Mouse (Mus musculus): ENCODE data around the gene Ndufv1.

Gene Ndufv1

GRCm38 (mm10) chr19:4001752-4002151 lies 10.9 kb downstream of the Ndufv1 start:
- DNase-seq (ENCODE audit: low spot score): no peak

- DNase-seq (ENCODE audit: low spot score): no peak
Observed at GRCm38 (mm10) chr19:4000949-4001525, 11.6 kb downstream of the Ndufv1 start.

- DNase-seq (ENCODE audit: low spot score): peak; percentile 98
Observed at GRCm38 (mm10) chr19:4000119-4000900, 12.3 kb downstream of the Ndufv1 start, which contains the start of the genes Nudt8 and Gm49405. TSS of gene Nudt8 (plus strand) at chr19:4000580. TSS of gene Gm49405 (plus strand) at chr19:4000626.

- DNase-seq (ENCODE audit: low spot score): no peak
Observed at GRCm38 (mm10) chr19:3999121-3999730, 13.4 kb downstream of the Ndufv1 start.

GRCm38 (mm10) chr19:3998335-3998734 lies 14.3 kb downstream of the Ndufv1 start:
- no peak for DNase-seq (ENCODE audit: low spot score)

DNA sequence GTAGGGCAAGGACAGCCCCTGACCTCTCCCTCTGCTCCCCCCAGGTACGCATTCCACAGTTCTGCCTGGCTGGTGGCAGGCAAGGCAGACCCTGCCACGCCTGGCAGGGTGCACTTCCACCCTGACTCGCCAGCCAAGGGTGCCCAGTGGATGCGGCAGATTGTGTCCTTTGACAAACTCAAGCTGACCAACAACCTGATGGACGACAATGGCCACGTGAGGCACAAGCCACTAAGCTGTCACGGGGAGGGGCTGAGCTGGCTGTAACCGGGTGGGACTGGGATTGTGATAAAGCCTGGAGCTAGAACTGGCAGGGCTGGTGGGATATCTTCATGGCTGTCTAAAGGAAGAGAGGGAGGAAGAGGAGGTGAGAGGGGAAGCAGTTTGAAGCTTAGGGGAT lies 15.4 kb downstream of the Ndufv1 start:
- DNase-seq (ENCODE audit: low spot score): no peak

DNA sequence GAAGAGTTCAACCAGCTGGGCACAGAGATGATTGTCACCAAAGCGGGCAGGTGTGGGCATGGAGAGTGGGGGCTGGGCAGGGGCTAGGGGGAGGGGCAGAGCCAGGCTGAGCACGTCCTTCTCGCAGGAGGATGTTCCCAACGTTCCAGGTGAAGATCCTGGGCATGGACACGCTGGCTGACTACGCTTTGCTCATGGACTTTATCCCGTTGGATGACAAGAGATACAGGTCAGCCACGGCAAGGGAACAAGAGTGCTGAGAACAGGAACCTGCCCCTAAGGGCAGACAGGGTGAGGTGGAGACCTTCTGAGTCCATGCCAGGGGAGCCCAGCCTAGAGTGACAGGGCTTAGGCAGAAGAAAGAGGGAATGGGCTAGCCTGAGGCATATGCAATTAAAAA lies 15.9 kb downstream of the Ndufv1 start:
- no peak for DNase-seq (ENCODE audit: low spot score)

DNA sequence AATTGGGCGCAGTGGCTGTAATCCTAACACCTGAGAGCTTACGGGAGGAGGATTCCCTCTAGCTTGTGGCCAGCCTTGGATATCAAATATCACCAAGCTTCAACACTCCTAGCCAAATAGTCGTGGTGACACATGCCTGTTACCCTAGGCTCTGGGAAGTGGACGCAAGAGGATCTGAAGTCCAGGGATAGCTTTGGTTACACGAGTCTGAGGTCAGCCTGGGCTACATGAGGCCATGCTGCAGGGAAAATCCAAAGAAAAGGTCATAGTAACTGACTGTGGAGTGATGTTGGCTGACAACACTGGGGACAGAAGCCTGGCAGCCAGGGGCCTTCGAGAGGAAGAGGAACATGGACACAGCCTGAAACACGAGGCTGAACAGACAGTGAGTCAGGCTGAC lies 16.5 kb downstream of the Ndufv1 start:
- no peak for DNase-seq (ENCODE audit: low spot score)

GRCm38 (mm10) chr19:3995505-3995904 lies 17.1 kb downstream of the Ndufv1 start:
- no peak for DNase-seq (ENCODE audit: low spot score)

DNA sequence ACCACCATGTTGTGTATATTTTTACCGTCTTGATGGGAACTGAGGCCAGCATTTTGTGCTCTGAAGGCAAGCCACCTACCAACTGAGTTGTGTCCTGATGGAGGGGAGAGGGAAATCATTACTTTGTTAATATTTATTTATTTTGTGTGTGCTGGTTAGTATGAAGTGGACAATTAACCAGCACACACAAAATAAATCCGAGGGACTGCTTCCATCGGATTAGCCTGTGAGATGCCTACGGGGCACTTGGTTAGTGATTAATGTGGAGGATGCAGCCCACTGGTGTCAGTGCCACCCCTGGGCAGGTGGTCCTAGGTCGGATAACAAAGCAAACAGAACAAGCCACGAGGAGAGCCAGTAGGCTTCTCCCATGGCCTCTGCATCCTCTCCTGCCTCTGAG lies 17.7 kb downstream of the Ndufv1 start:
- no peak for DNase-seq (ENCODE audit: low spot score)

- no peak for DNase-seq (ENCODE audit: low spot score)
Observed at GRCm38 (mm10) chr19:3992416-3992815, 20.2 kb downstream of the Ndufv1 start, which contains the start of gene Tbx10. TSS of gene Tbx10 (plus strand) at chr19:3992752.

DNA sequence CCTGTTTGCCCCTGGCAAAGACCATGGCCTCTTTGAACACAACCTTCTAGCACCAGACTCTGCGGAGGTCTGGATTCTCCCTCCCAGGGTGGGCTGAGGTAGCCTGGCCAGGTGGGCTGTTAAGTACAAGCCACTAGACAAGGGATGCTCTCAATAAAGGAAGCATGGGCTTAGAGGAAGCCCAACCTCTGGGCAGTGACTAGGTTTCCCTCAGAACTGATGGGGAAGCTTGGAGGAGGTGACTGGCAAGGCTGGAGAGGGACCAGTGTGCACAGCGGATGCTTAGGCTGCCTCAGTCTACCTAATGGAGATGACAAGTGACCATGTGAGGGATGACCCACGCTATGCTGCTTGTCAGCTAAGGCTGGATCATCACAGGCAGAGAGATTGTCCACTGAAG lies 20.6 kb downstream of the Ndufv1 start:
- DNase-seq (ENCODE audit: low spot score): no peak

GRCm38 (mm10) chr19:3991562-3991961 lies 21.0 kb downstream of the Ndufv1 start:
- no peak for DNase-seq (ENCODE audit: low spot score)

- no peak for DNase-seq (ENCODE audit: low spot score)
Observed at GRCm38 (mm10) chr19:3990804-3991203, 21.8 kb downstream of the Ndufv1 start.

DNA sequence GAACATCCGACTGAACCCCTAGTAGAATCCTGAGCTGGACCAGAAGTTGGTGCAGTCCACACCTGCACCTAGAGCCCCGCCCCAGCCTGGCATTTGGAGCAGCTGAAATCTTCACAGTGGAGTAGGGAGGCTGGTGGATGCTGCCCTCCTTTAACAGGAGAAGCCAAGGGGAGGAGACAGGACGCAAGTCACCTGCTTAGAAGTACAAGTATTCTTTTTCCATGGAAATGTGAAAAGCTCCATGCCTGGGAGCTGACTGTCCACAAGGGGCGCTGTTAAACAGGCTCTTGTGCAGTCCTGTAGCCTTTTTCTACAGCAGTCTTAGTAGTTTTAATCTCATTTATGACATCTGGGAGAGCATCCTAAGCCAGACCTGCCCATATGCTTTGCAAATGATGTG lies 23.9 kb downstream of the Ndufv1 start:
- DNase-seq (ENCODE audit: low spot score): no peak

GRCm38 (mm10) chr19:3988066-3988465 lies 24.5 kb downstream of the Ndufv1 start:
- no peak for DNase-seq (ENCODE audit: low spot score)

GRCm38 (mm10) chr19:3986334-3986733 lies 26.3 kb downstream of the Ndufv1 start, which contains the start of gene Acy3:
TSS of gene Acy3 (plus strand) at chr19:3986570.
- DNase-seq (ENCODE audit: low spot score): peak; percentile 53

- no peak for DNase-seq (ENCODE audit: low spot score)
Observed at GRCm38 (mm10) chr19:3985261-3985681, 27.3 kb downstream of the Ndufv1 start.

DNA sequence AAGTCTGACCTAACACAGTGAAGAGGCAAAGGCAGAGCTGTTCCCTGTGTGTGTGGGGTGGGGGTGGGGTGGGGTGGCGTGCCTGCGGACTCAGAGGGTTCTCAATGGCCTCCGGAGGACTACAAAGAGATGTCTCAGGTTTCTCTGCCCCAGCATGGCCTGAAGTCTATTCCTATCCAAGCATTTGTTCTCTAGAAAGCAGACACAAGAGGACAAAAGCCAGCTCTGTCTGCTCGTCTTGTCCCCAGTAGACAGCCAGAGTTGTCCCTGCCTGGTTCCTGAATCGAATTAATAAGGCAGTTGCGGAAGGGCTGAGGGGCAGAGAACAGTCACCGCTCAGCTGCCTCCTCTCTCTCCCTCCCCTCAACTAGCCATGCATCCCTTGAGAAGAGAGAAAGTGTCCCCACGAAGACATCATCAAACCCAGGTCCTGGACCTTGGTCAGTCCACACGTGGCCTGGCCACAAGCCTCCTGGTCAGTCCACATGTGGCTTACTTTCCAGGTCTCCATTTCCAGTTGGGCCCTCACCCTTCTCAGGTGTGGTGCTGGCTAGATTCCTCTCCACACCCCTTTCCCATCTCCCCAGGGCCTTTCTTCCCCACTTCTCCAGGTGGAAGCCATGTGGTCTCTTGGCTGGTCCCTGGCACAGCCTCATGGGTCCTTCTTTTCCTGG lies 28.9 kb downstream of the Ndufv1 start:
- DNase-seq (ENCODE audit: low spot score): no peak

DNA sequence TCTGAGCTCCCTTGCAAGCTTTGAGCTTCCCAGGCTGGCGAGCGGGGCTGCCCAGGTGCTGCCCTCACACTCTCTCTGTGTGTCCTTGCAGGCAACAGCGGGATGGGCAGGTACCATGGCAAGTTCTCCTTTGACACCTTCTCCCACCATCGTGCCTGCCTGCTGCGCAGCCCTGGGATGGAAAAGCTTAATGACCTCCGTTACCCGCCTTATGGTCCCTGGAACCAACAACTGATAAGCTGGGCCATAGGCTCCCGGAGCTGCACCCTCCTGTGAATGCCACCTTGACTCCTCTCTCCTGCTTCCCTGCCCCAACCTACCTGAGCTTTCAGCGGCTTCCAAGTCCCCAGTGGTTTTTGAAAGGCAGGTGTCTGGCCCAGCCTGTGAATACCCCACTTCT lies 31.7 kb downstream of the Ndufv1 start:
- no peak for DNase-seq (ENCODE audit: low spot score)

GRCm38 (mm10) chr19:3980309-3980708 lies 32.3 kb downstream of the Ndufv1 start:
- peak; percentile 92 for DNase-seq (ENCODE audit: low spot score)

DNA sequence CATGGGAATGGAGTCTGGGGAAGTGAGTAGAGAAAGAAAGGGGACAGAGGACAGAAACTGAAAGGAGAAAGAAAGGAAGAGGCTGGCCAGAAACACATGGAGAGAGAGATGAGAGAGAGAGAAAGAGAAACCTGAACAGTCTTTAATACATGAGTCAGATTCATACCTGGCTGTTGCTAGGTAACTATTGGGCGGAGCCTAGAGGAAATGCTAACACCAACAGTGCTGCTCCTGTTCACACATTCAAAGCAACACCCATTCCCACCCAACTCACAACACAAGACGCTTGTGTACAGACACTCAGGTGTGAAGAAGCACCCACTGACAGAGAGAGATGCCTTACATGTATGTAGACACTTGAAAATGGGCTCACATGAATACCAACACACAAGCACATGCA lies 36.7 kb downstream of the Ndufv1 start:
- no peak for DNase-seq (ENCODE audit: low spot score)
